In genomic region chrX:12128165-12129083, GRCm38 (mm10) we compare ENCODE assay signal across 8 mouse cellular contexts. TPM values are rescaled to one million over a fixed set of nuclear protein-coding genes. Genes with fewer than 3 reads are reported as not detected.
DNase-seq lines count a peak whose midpoint lies in the region; ATAC-seq and TF ChIP-seq lines count a peak whose summit lies in the region.

No protein-coding gene starts in this region.

- TF ChIP-seq EP300 in liver, postnatal 0 days (IDR thresholded peaks at IDR 0.05; ENCODE audit: low read depth): no peak

- peak overlapping the region; percentile 79 for H3K9ac ChIP-seq in forebrain, embryonic 15.5 days (replicated peaks)
- H3K9ac ChIP-seq in hindbrain, embryonic 16.5 days (ENCODE audit: low read depth, low read length): peak overlapping the region; percentile 79
- H3K9ac ChIP-seq in liver, postnatal 0 days (replicated peaks): peak overlapping the region; percentile 59
- peak overlapping the region; percentile 76 for H3K9ac ChIP-seq in neural tube, embryonic 14.5 days (replicated peaks; ENCODE audit: low read depth, low read length)

- peaks cover 38% of the 10 kb centered on the region for H3K4me1 ChIP-seq in forebrain, embryonic 15.5 days
- H3K4me1 ChIP-seq in hindbrain, embryonic 16.5 days (ENCODE audit: control insufficient read depth, insufficient read depth, low read depth, low read length): peaks cover 9% of the 10 kb centered on the region
- H3K4me1 ChIP-seq in liver, postnatal 0 days (ENCODE audit: insufficient read depth): peaks cover 11% of the 10 kb centered on the region; the same call in 1 of the 2 replicates
- peaks cover 19% of the 10 kb centered on the region for H3K4me1 ChIP-seq in neural tube, embryonic 14.5 days (ENCODE audit: control insufficient read depth, insufficient read depth, low read length)

- H3K27me3 ChIP-seq in forebrain, embryonic 15.5 days: peaks cover 35% of the 10 kb centered on the region; the same call in 1 of the 2 replicates
- peaks cover 26% of the 10 kb centered on the region for H3K27me3 ChIP-seq in hindbrain, embryonic 16.5 days (replicated peaks; ENCODE audit: control insufficient read depth, insufficient read depth, low read length)
- H3K27me3 ChIP-seq in liver, postnatal 0 days (ENCODE audit: insufficient read depth, low read length): peaks cover 48% of the 10 kb centered on the region
- peaks cover 14% of the 10 kb centered on the region for H3K27me3 ChIP-seq in neural tube, embryonic 14.5 days (ENCODE audit: control insufficient read depth, insufficient read depth, low read length)

- H3K4me2 ChIP-seq in forebrain, embryonic 15.5 days (replicated peaks): peak overlapping the region; percentile 63
- H3K4me2 ChIP-seq in hindbrain, embryonic 16.5 days (ENCODE audit: low read length): peak overlapping the region; percentile 67
- H3K4me2 ChIP-seq in liver, postnatal 0 days (ENCODE audit: low read depth, low read length): peak overlapping the region; percentile 79
- H3K4me2 ChIP-seq in neural tube, embryonic 14.5 days (ENCODE audit: low read depth, low read length): peak overlapping the region; percentile 53

- H3K36me3 ChIP-seq in forebrain, embryonic 15.5 days: no peaks in the 10 kb centered on the region
- H3K36me3 ChIP-seq in hindbrain, embryonic 16.5 days (ENCODE audit: control insufficient read depth, insufficient read depth, low read length): no peaks in the 10 kb centered on the region
- no peaks in the 10 kb centered on the region for H3K36me3 ChIP-seq in liver, postnatal 0 days (replicated peaks; ENCODE audit: insufficient read depth, low read length)
- H3K36me3 ChIP-seq in neural tube, embryonic 14.5 days (ENCODE audit: control insufficient read depth, insufficient read depth, low read length): no peaks in the 10 kb centered on the region

- ATAC-seq in forebrain, embryonic 15.5 days (replicated peaks): peak; percentile 78
- ATAC-seq in hindbrain, embryonic 16.5 days: peak; percentile 66
- ATAC-seq in liver, postnatal 0 days: peak; percentile 23; the same call in 1 of the 2 replicates
- peak; percentile 78 for ATAC-seq in neural tube, embryonic 14.5 days (ENCODE audit: low read depth)

- no peak for TF ChIP-seq CTCF in liver, postnatal 0 days (IDR thresholded peaks at IDR 0.05; ENCODE audit: low read depth)

- 2% methylated on average over 53 of the region's 72 CpGs for WGBS in forebrain, embryonic 15.5 days
- 2% methylated on average over 38 of the region's 72 CpGs for WGBS in hindbrain, embryonic 16.5 days
- 1% methylated on average over 31 of the region's 72 CpGs for WGBS in liver, postnatal 0 days (ENCODE audit: insufficient replicate concordance)
- 3% methylated on average over 31 of the region's 72 CpGs for WGBS in neural tube, embryonic 14.5 days

- DNase-seq in heart, adult 11 months: peak; percentile 95
- DNase-seq in heart, adult 8-10 months (ENCODE audit: low spot score): no peak
- DNase-seq in R1 (ENCODE audit: low read depth, low spot score): peak; percentile 52
- peak; percentile 52 for DNase-seq in liver, postnatal 0 days
- no peak for DNase-seq in c-Kit-positive CD71-positive TER-119-positive erythroid progenitor cells, embryonic 14.5 days (ENCODE audit: low spot score)

- H3K4me3 ChIP-seq in forebrain, embryonic 15.5 days: peak overlapping the region; percentile 65
- peak overlapping the region; percentile 60 for H3K4me3 ChIP-seq in hindbrain, embryonic 16.5 days (ENCODE audit: low read length)
- H3K4me3 ChIP-seq in liver, postnatal 0 days (ENCODE audit: low read depth, low read length): peak overlapping the region; percentile 46
- H3K4me3 ChIP-seq in neural tube, embryonic 14.5 days (ENCODE audit: low read depth, low read length): peak overlapping the region; percentile 50

- peak overlapping the region; percentile 91 for H3K27ac ChIP-seq in forebrain, embryonic 15.5 days (replicated peaks)
- peak overlapping the region; percentile 84 for H3K27ac ChIP-seq in hindbrain, embryonic 16.5 days (ENCODE audit: low read depth, low read length)
- 0 out of 2 replicates have a peak overlapping the region, but pooled peaks have one; percentile 12 for H3K27ac ChIP-seq in liver, postnatal 0 days (ENCODE audit: low read depth)
- H3K27ac ChIP-seq in neural tube, embryonic 14.5 days (ENCODE audit: low read depth, low read length): peak overlapping the region; percentile 94

- no peaks in the 10 kb centered on the region for H3K9me3 ChIP-seq in forebrain, embryonic 15.5 days
- no peaks in the 10 kb centered on the region for H3K9me3 ChIP-seq in hindbrain, embryonic 16.5 days (ENCODE audit: control insufficient read depth, low read length)
- H3K9me3 ChIP-seq in liver, postnatal 0 days (ENCODE audit: low read length): no peaks in the 10 kb centered on the region
- no peaks in the 10 kb centered on the region for H3K9me3 ChIP-seq in neural tube, embryonic 14.5 days (ENCODE audit: control insufficient read depth, low read length)

RNA-seq across cellular contexts. Expression of gene Bcor, which starts 31.7 kb away (rescaled TPM):
- total RNA-seq in heart, adult 8-10 months (2022): 10 to 100 TPM; 18.7 to 23.4 (median 20.5) TPM
- polyA plus RNA-seq in forebrain, embryonic 15.5 days (2015; fragmentation: Nextera tagmentation; extraction: Ambion mirVana): 18.6 and 18.8 TPM in 2 replicates
- 11.2 and 13.4 TPM in 2 replicates for polyA plus RNA-seq in hindbrain, embryonic 16.5 days (2015; fragmentation: Nextera tagmentation; extraction: Ambion mirVana)
- 4.0 and 4.2 TPM in 2 replicates for polyA plus RNA-seq in liver, postnatal 0 days (2015; fragmentation: Nextera tagmentation; extraction: Ambion mirVana)
- 17.9 and 21.1 TPM in 2 replicates for polyA plus RNA-seq in neural tube, embryonic 14.5 days (2014; fragmentation: Nextera tagmentation; extraction: Ambion mirVana)

Comparison
In these comparisons a context has a peak if more than half of its experiments do, and no peak if none do; other contexts are left out.
1. DNase-seq: peak in heart, adult 11 months (single experiment), R1 (single experiment) and liver, postnatal 0 days (single experiment); none in heart, adult 8-10 months (single experiment) and c-Kit-positive CD71-positive TER-119-positive erythroid progenitor cells, embryonic 14.5 days (single experiment).
2. ATAC-seq: peak in every context shown above with its lines; median percentile 78 in forebrain, embryonic 15.5 days; 78 in neural tube, embryonic 14.5 days; 66 in hindbrain, embryonic 16.5 days; 23 in liver, postnatal 0 days.
3. H3K27ac ChIP-seq: peak in every context shown above with its lines; median percentile 94 in neural tube, embryonic 14.5 days; 91 in forebrain, embryonic 15.5 days; 84 in hindbrain, embryonic 16.5 days; 12 in liver, postnatal 0 days.
4. Peak in every context shown above with its lines, with median percentiles within 50 percentile points of each other: H3K4me2 ChIP-seq, H3K4me3 ChIP-seq and H3K9ac ChIP-seq.